Mouse (Mus musculus) intestine, embryonic 16.5 days (tissue): ENCODE measurements around the gene Ilf3. TPM values are rescaled to one million over a fixed set of nuclear protein-coding genes. Genes with fewer than 3 reads are reported as not detected.
A peak's percentile ranks its signal among the peaks of the same experiment; 100 is the strongest.

ENCODE experiments used
- ATAC-seq: fragments of 200-750 bp; cut with Nextera tagmentation; 2 replicates; pipeline ENCODE4 v1.8.0; 2017; ENCODE audit warnings: moderate TSS enrichment, moderate library complexity
- H3K27ac ChIP-seq: fragments of 300-500 bp; sonication (generic); 2 replicates; pipeline ENCODE4 v1.5.1; 2014; ENCODE audit warnings: mild to moderate bottlenecking, low read length
- H3K27me3 ChIP-seq: fragments of 300-500 bp; sonication (generic); replicated peaks from 2 replicates; pipeline ENCODE4 v1.6.1; 2014; ENCODE audit warnings: low read length, control low read depth, mixed read lengths; ENCODE audit not compliant: control insufficient read depth, insufficient read depth
- H3K36me3 ChIP-seq: fragments of 300-500 bp; sonication (generic); 2 replicates; pipeline ENCODE4 v1.6.1; 2014; ENCODE audit warnings: low read length, control low read depth; ENCODE audit not compliant: control insufficient read depth, insufficient read depth
- H3K4me1 ChIP-seq: fragments of 300-500 bp; sonication (generic); 2 replicates; pipeline ENCODE4 v1.6.1; 2014; ENCODE audit warnings: low read length, control low read depth, mixed read lengths; ENCODE audit not compliant: control insufficient read depth, insufficient read depth
- H3K4me2 ChIP-seq: fragments of 300-500 bp; sonication (generic); 2 replicates; pipeline ENCODE4 v1.6.1; 2014; ENCODE audit warnings: low read depth, low read length, control low read depth
- H3K4me3 ChIP-seq: fragments of 300-500 bp; sonication (generic); 2 replicates; pipeline ENCODE4 v1.5.1; 2014; ENCODE audit warnings: mild to moderate bottlenecking, low read length
- H3K9ac ChIP-seq: fragments of 300-500 bp; sonication (generic); 2 replicates; pipeline ENCODE4 v1.6.1; 2014; ENCODE audit warnings: low read depth, low read length
- H3K9me3 ChIP-seq: fragments of 300-500 bp; sonication (generic); 2 replicates; pipeline ENCODE4 v1.6.1; 2016; ENCODE audit warnings: low read length, control low read depth; ENCODE audit not compliant: control insufficient read depth
- WGBS: fragments of 180-500 bp; shearing (Covaris S2); extraction: QIAGEN DNeasy Blood & Tissue Kit; methylation state at CpG from one replicate; pipeline ENCODE4 v1.1.7; 2014; 5-methylcytosine and 5-hydroxymethylcytosine counted together
- polyA plus RNA-seq: library from polyadenylated mRNA; unstranded; fragments of >200 nt; fragmentation: Nextera tagmentation; extraction: Ambion mirVana; gene quantifications from 2 replicates; pipeline ENCODE4 v1.2.1, GENCODE M21; 2015

Ilf3 gene
- polyA plus RNA-seq, 1 experiment from 2014 or later: 127 TPM

DNA sequence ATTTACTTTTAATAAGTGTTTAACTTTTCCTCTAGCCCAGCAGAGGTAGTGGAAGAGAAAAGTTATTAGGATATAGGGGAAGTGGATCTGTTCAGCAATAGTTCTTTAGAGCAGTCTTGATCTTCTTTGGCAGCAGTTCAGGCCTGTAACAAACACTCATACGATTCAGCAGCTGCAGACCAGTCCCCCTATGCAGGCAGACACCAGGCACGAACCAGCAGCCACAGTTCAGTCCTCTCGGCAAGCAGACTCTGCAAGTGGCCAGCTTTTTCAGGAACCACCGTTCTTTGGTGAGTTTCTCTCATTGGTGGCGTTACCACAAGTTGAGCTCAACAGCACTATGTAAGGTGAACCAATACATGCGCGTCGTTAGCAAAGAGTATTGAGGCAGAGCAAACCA, 31.2 kb upstream of the Ilf3 start:
- Histone ChIP-seq H3K27me3 (no peaks in the 10 kb centered on the region), H3K9ac (no peak overlapping the region), H3K27ac (no peak overlapping the region), H3K4me1 (peaks cover 4% of the 10 kb centered on the region; the same call in 1 of the 2 replicates), H3K4me2 (no peak overlapping the region), H3K9me3 (no peaks in the 10 kb centered on the region), H3K4me3 (no peak overlapping the region), H3K36me3 (no peaks in the 10 kb centered on the region)
- WGBS: 80% methylated on average over 8 of the region's 8 CpGs
- ATAC-seq: no peak

DNA sequence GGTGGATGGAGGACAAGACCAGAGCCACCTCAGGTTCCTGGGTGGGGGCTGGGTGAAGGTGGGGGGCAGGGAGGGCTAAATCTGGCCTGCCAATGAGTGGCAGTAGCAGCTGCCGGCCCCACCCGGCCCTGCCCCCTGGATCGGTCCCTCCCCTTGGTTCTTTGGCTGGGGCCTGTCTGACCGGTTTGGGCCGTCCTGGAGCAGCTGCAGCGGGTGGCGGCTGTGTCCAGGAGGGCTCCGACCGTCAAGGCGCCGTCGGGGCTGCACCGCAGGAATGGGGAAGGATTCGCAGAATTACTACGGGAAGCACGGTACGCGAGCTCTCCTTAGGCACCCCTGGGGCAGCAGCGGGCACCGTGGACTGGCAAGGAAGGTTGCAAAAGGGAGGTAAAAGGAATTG, 30.0 kb upstream of the Ilf3 start:
- ATAC-seq: peak; percentile 93
- Histone ChIP-seq H3K27ac (no peak overlapping the region), H3K4me3 (peak overlapping the region; percentile 47), H3K4me1 (peaks cover 4% of the 10 kb centered on the region; the same call in 1 of the 2 replicates), H3K9me3 (no peaks in the 10 kb centered on the region), H3K27me3 (no peaks in the 10 kb centered on the region), H3K36me3 (0 out of 2 replicates have a peak, but pooled peaks cover 2% of the 10 kb centered on the region), H3K4me2 (peak overlapping the region; percentile 50), H3K9ac (peak overlapping the region; percentile 60)
- 22% methylated on average over 20 of the region's 20 CpGs for WGBS

DNA sequence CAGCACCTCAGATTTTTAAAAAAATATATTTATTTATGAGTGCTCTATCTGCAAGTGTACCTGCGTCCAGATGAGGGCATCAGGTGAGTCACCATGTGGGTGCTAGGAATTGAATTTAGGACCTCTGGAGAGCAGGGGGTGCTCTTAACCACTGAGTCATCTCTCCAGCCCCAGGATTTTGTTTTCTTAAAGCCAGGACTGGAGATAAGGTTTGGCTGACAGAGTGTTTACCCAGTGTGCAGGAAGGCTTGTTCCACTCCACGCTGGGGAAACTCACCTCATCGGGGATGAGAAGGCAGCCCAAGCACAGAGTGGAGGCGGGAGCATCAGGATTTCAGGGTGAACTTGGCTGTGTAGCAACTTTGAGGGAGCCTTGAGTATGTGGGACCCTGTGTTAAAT, 27.3 kb upstream of the Ilf3 start:
- no peak for ATAC-seq
- WGBS: 67% methylated on average over 4 of the region's 4 CpGs
- Histone ChIP-seq H3K4me1 (peaks cover 4% of the 10 kb centered on the region; the same call in 1 of the 2 replicates), H3K27me3 (no peaks in the 10 kb centered on the region), H3K4me3 (no peak overlapping the region), H3K36me3 (peaks cover 2% of the 10 kb centered on the region; the same call in 1 of the 2 replicates), H3K9me3 (no peaks in the 10 kb centered on the region), H3K9ac (no peak overlapping the region), H3K4me2 (no peak overlapping the region), H3K27ac (no peak overlapping the region)

DNA sequence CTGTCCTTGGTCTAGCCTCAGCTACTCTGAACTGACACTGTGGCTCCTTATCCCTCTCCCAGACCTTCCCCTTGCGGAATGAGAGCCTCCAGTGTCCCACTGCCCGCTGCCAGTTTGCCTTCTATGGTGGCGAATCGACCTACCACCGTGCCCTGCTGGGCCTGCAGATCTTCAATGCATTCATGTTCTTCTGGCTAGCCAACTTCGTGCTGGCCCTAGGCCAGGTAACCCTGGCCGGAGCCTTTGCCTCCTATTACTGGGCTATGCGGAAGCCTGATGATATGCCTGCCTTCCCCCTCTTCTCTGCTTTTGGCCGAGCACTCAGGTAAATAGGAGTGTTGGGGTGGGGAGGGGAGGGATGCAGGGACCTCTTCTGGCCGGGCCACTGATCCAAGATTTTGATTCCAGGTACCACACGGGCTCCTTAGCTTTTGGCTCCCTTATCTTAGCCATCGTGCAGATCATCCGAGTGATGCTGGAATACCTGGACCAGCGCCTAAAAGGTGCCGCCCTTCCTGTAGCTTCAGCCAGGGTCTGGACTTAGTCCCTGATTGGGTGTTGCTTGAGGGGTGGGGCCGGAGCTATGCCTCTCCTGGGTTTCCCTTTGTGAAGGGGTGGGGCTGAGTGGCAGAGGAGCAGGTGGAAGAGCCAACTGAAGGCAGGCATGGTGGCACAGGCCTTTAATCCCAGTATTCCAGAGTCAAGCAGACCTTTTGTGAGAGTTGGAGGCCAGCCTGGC, 20.9 kb upstream of the Ilf3 start:
- peak; percentile 63; the same call in 1 of the 2 replicates for ATAC-seq
- peaks cover 5% of the 10 kb centered on the region for H3K4me1 ChIP-seq
- no peaks in the 10 kb centered on the region for H3K27me3 ChIP-seq
- H3K27ac ChIP-seq: no peak overlapping the region
- H3K4me2 ChIP-seq: no peak overlapping the region
- 72% methylated on average over 16 of the region's 16 CpGs for WGBS
- no peaks in the 10 kb centered on the region for H3K9me3 ChIP-seq
- no peak overlapping the region for H3K9ac ChIP-seq
- H3K4me3 ChIP-seq: no peak overlapping the region
- peaks cover 5% of the 10 kb centered on the region for H3K36me3 ChIP-seq

DNA sequence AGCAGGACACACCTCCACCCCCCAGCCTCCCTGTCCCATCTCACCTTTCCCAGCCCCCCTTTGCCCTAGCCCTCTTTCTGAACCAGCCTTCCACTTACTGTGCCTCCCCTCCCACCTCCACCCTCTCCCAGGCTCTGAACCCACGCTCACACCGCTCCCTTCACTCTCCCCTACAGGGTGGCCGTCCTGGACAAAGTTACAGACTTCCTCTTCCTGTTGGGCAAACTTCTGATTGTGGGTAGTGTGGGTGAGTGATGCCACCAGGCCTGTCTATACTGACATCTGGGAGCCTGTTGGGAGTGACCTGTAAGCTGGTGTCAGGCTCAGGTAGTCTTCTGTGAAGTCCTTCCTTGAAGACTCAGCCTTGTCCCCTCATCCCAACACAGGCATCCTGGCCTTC, 19.5 kb upstream of the Ilf3 start:
- Histone ChIP-seq H3K36me3 (peaks cover 2% of the 10 kb centered on the region), H3K4me3 (no peak overlapping the region), H3K27ac (no peak overlapping the region), H3K4me2 (no peak overlapping the region), H3K9me3 (no peaks in the 10 kb centered on the region), H3K27me3 (no peaks in the 10 kb centered on the region), H3K9ac (no peak overlapping the region), H3K4me1 (peaks cover 5% of the 10 kb centered on the region)
- WGBS: 90% methylated on average over 3 of the region's 3 CpGs
- ATAC-seq: no peak

DNA sequence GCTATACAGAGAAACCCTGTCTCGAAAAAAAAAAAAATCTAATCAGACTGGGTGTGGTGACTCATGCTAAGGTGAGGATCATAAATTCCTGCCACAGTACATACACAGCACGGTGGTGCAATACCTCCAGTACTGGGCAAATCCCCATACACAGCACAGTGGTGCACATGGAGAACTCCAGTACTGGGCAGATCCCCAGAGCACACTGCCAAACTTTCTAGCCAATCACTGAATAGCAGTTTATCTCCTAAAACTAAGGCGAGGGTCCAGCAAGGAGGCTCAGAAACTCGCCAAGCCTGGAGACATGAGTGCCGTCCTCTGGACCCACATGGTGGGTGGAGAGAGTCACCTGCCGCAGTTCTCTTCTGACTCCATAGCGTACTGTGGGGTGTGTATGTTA, 16.5 kb upstream of the Ilf3 start:
- Histone ChIP-seq H3K36me3 (peaks cover 2% of the 10 kb centered on the region), H3K4me2 (no peak overlapping the region), H3K9ac (no peak overlapping the region; the same call in 1 of the 2 replicates), H3K27ac (no peak overlapping the region), H3K9me3 (no peaks in the 10 kb centered on the region), H3K4me3 (no peak overlapping the region), H3K27me3 (no peaks in the 10 kb centered on the region), H3K4me1 (peaks cover 5% of the 10 kb centered on the region)
- 70% methylated on average over 7 of the region's 7 CpGs for WGBS
- ATAC-seq: peak; percentile 98

DNA sequence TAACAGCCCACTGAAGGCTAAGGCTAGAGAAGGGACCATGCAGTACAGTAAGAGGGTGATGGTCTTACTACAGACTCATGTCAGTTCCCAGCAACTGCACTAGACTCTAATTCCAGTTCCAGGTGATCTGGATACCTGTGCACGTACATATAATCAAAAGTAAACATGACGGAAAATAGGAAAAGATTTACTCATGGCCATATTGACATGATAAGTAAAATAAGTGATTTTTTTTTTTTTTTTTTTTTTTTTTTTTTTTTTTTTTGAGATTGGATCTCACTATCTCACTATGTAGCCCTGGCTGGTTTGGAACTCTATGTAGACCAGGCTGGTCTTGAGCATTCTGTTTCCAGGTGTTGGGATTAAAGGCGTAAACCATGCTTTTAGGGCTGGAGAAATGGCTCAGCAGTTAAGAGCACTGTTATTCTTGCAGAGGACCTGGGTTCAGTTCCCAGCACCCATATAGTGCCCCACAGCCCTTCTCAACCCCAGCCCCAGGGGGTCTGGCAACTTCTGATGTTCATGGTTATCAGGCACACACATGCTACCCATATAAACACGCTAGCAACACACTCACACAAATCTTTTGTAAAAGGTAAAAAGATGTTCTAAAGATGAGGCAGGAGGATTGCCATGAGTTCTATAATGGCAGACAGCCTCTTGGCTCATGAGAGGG, 15.8 kb upstream of the Ilf3 start:
- WGBS: 91% methylated on average over 4 of the region's 4 CpGs

DNA sequence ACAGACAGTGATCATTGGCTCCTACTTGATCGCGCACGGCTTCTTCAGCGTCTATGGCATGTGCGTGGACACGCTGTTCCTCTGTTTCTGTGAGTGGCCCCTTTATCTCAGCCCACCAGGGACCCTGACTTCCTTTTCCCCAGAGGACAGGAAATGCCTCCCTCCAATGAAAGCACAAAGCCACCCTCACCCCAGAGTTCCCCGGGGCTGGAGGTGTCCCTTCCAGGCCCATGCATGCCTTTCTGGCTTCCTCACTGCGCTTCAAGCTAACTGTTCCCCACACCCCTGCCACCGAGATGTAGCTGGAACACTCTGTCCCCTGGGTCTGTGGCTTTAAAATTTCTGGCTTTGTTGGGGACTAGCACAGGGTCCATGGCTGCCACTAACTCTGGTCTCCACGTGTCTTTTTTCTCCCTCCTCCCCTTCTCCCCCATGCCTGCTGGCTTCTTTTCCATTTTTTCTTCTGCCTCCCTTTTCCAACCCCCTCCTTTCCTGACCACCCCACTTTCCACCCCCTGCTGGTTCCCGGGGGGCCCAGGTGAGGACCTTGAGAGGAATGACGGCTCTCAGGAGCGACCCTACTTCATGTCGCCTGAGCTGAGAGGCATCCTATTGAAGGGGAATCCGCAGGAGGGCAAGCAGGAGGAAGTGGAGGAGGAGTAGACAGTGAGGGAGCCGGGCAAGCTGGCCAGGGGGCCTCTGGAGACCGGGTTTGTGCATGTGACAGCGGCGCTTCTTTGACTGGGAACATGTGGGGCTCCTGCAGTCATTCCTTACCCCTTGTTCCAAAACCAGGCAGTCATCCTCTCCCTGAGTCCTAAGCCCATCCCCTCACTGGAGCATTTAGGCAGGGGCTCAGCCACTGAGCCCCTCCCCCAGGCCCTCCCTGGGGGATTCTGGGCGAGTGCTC, 15.0 kb upstream of the Ilf3 start:
- Histone ChIP-seq H3K27me3 (no peaks in the 10 kb centered on the region), H3K27ac (no peak overlapping the region), H3K4me1 (peaks cover 5% of the 10 kb centered on the region), H3K36me3 (peaks cover 2% of the 10 kb centered on the region), H3K9me3 (no peaks in the 10 kb centered on the region), H3K9ac (no peak overlapping the region), H3K4me2 (no peak overlapping the region), H3K4me3 (no peak overlapping the region)
- no peak for ATAC-seq
- 49% methylated on average over 20 of the region's 20 CpGs for WGBS

More for the DNA sequence above, 15.8 kb upstream of the Ilf3 start:
- H3K36me3 ChIP-seq: peaks cover 2% of the 10 kb centered on the region
- no peak; the same call in 1 of the 2 replicates for ATAC-seq
- H3K4me1 ChIP-seq: peaks cover 5% of the 10 kb centered on the region
- no peak overlapping the region; the same call in 1 of the 2 replicates for H3K9ac ChIP-seq
- no peak overlapping the region for H3K4me2 ChIP-seq
- no peaks in the 10 kb centered on the region for H3K27me3 ChIP-seq
- H3K9me3 ChIP-seq: no peaks in the 10 kb centered on the region
- H3K4me3 ChIP-seq: no peak overlapping the region
- H3K27ac ChIP-seq: no peak overlapping the region

DNA sequence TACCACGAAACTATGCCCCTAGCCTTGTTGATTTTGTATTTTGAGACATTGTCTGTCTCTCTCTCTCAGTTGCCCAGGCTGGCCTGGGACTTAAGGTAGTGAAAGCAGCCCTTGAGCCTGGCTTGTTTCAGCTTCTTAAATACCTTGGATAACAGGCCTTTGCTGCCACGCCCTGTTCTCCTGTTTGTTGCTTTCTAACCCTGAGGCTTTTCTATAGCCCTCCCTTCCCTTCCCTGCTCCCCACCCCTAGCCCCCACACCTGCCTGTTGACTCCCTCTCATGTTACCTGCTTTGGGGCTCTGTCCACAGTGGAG, 14.3 kb upstream of the Ilf3 start:
- Histone ChIP-seq H3K4me2 (no peak overlapping the region), H3K36me3 (peaks cover 2% of the 10 kb centered on the region), H3K4me3 (no peak overlapping the region), H3K9me3 (no peaks in the 10 kb centered on the region), H3K27me3 (no peaks in the 10 kb centered on the region), H3K9ac (no peak overlapping the region), H3K27ac (no peak overlapping the region), H3K4me1 (peaks cover 5% of the 10 kb centered on the region)
- ATAC-seq: no peak
- 68% methylated on average over 2 of the region's 2 CpGs for WGBS
